Mouse (Mus musculus): ENCODE data around the gene Hist2h3c2. TPM values are rescaled to one million over a fixed set of nuclear protein-coding genes. Genes with fewer than 3 reads are reported as not detected.
A peak's percentile ranks its signal among the peaks of the same experiment; 100 is the strongest.
"Not testable (repeated sequence)": the region's sequence is repeated elsewhere in the genome, so short reads cannot be mapped to it uniquely, and the experiment has no call there.

Hist2h3c2 gene
- polyA plus RNA-seq, 1 experiment from 2014 or later: 10.6 TPM

GRCm38 (mm10) chr3:96221640-96222038 is 17.3 kb downstream of the Hist2h3c2 start:
- Histone ChIP-seq H3K36me3 (ENCODE audit: control insufficient read depth, insufficient read depth, low read length) (no peaks in the 10 kb centered on the region), H3K9me3 (ENCODE audit: control insufficient read depth, low read length) (no peaks in the 10 kb centered on the region), H3K27me3 (ENCODE audit: control insufficient read depth, insufficient read depth, low read length) (no peaks in the 10 kb centered on the region), H3K27ac (replicated peaks; ENCODE audit: low read depth, low read length) (peak overlapping the region; percentile 98), H3K4me1 (ENCODE audit: control insufficient read depth, insufficient read depth, low read length) (peaks cover 12% of the 10 kb centered on the region), H3K9ac (ENCODE audit: low read length) (peak overlapping the region; percentile 53), H3K4me3 (ENCODE audit: low read depth, low read length) (peak overlapping the region; percentile 61), H3K4me2 (ENCODE audit: low read depth, severe bottlenecking) (peak overlapping the region; percentile 59)
- DNase-seq (ENCODE audit: low spot score) (peak; percentile 45), ATAC-seq (ENCODE audit: insufficient number of reproducible peaks, low FRiP score, low TSS enrichment, low read depth) (no peak)
- WGBS: 32% methylated on average over 9 of the region's 9 CpGs

DNA sequence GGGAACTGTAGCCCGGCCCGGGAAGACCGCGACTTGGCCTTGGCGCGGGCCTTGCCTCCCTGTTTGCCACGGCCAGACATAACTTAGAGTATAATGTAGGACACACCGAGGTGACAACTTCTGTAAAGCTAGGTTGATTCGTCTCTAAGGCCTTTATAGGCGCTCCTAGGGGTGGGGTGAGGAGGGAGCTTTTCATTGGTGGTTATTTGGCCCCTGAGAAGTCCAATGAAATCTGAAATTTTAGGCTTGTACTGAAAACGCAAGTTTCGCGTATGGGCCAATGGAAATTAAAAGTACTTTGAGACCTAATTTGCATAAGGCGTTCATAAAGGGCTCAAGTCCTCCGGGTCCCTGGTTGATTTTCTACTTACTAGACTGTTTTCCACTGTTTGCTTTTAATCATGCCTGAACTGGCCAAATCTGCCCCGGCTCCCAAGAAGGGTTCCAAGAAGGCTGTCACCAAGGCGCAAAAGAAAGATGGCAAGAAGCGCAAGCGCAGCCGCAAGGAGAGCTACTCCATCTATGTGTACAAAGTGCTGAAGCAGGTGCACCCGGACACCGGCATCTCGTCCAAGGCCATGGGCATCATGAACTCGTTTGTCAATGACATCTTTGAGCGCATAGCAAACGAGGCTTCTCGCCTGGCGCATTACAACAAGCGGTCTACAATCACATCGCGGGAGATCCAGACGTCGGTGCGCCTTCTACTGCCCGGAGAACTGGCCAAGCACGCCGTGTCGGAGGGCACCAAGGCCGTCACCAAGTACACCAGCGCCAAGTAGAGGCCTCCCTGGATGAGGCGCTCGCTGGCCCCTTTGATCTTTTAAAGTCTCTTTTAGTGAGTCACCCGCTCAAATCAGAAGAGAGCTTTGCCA is 17.9 kb downstream of the Hist2h3c2 start, which contains the start of the genes Hist2h2ac and Hist2h2be:
Hist2h2ac (minus strand) TSS at position 116 of the 875 bp plus-strand sequence.
Hist2h2be (plus strand) TSS at position 355 of the 875 bp plus-strand sequence.
- Histone ChIP-seq H3K27ac (replicated peaks; ENCODE audit: low read depth, low read length) (peak within 1 kb of the TSS; percentile 98), H3K9me3 (ENCODE audit: control insufficient read depth, low read length) (no peaks in the 10 kb centered on the region), H3K27me3 (ENCODE audit: control insufficient read depth, insufficient read depth, low read length) (no peaks in the 10 kb centered on the region), H3K4me2 (ENCODE audit: low read depth, severe bottlenecking) (peak within 1 kb of the TSS; percentile 59), H3K4me3 (ENCODE audit: low read depth, low read length) (peak within 1 kb of the TSS; percentile 61), H3K4me1 (ENCODE audit: control insufficient read depth, insufficient read depth, low read length) (peaks cover 12% of the 10 kb centered on the region), H3K9ac (ENCODE audit: low read length) (peak within 1 kb of the TSS; percentile 93), H3K36me3 (ENCODE audit: control insufficient read depth, insufficient read depth, low read length) (no peaks in the 10 kb centered on the region)
- DNase-seq (ENCODE audit: low spot score) (peak; percentile 84), ATAC-seq (ENCODE audit: insufficient number of reproducible peaks, low FRiP score, low TSS enrichment, low read depth) (peak; percentile 90)
- under 1% methylated on average over 43 of the region's 43 CpGs for WGBS

DNA sequence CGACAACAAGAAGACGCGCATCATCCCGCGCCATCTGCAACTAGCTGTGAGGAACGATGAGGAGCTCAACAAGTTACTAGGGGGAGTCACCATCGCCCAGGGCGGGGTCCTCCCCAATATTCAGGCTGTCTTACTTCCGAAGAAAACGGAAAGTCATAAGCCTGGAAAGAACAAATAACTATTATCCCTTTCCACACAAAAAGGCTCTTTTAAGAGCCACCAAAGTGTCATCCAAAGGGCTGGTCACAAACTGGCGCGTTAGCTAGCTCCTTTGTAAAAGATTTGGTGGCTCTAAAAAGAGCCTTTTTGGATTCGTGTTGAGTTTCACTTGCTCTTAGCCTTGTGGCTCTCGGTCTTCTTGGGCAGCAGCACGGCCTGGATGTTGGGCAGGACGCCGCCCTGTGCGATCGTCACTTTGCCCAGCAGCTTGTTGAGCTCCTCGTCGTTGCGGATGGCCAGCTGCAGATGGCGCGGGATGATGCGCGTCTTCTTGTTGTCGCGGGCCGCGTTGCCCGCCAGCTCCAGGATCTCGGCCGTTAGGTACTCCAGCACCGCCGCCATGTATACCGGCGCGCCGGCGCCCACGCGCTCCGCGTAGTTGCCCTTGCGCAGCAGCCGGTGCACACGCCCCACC is 18.7 kb downstream of the Hist2h3c2 start:
- not testable (repeated sequence) for H3K36me3 ChIP-seq (ENCODE audit: control insufficient read depth, insufficient read depth, low read length); ATAC-seq (ENCODE audit: insufficient number of reproducible peaks, low FRiP score, low TSS enrichment, low read depth); H3K27me3 ChIP-seq (ENCODE audit: control insufficient read depth, insufficient read depth, low read length); H3K9me3 ChIP-seq (ENCODE audit: control insufficient read depth, low read length)
- Histone ChIP-seq H3K4me1 (ENCODE audit: control insufficient read depth, insufficient read depth, low read length) (peaks cover 12% of the 10 kb centered on the region), H3K4me3 (ENCODE audit: low read depth, low read length) (peak overlapping the region; percentile 61), H3K4me2 (ENCODE audit: low read depth, severe bottlenecking) (peak overlapping the region; percentile 59), H3K9ac (ENCODE audit: low read length) (peak overlapping the region; percentile 93), H3K27ac (replicated peaks; ENCODE audit: low read depth, low read length) (peak overlapping the region; percentile 98)
- WGBS: under 1% methylated on average over 26 of the region's 47 CpGs
- DNase-seq (ENCODE audit: low spot score): peak; percentile 82

DNA sequence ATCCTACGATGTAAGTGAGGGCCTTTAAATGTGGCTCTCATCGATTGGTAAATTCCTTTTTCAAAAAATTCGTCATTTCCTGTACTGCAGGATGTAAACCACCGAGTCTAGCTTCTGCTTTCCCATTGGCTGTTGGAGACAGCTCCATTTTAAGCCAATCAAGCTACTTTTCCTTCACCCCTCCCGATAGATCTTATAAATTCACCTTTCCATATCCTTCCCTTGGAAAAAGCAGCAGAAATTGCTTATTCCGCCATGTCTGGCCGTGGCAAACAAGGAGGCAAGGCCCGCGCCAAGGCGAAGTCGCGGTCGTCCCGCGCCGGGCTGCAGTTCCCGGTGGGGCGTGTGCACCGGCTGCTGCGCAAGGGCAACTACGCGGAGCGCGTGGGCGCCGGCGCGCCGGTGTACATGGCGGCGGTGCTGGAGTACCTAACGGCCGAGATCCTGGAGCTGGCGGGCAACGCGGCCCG is 19.2 kb downstream of the Hist2h3c2 start, which contains the start of the genes Bola1 and Hist2h2ab:
Bola1 (minus strand) TSS at position 49 of the 470 bp plus-strand sequence.
Hist2h2ab (plus strand) TSS at position 205 of the 470 bp plus-strand sequence.
- WGBS: under 1% methylated on average over 37 of the region's 37 CpGs
- peak within 1 kb of the TSS; percentile 93 for H3K9ac ChIP-seq (ENCODE audit: low read length)
- no peak for DNase-seq (ENCODE audit: low spot score)

DNA sequence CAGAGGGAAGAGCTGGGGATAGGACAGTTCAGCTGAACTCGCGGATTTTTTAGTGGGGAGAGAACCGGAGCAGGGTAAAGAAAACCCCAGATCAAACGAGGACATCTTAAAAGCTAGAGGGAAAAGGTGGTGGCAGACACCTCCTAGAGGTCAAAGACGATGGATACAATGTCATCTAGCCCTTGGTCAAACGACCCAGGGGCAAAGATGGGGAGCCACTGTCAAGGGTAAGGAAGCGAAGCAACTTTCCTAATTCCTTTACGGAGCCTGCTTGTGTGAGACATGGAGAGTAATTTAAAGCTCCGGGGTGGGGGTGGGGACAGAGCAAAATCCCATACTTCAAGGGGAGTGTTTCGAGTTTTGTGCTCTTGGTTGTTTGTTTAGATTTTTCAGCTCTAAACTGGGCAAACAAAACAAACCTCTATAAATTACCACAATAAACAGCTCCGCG is 19.7 kb downstream of the Hist2h3c2 start:
- DNase-seq (ENCODE audit: low spot score): peak; percentile 67
- peaks cover 12% of the 10 kb centered on the region for H3K4me1 ChIP-seq (ENCODE audit: control insufficient read depth, insufficient read depth, low read length)
- no peaks in the 10 kb centered on the region for H3K36me3 ChIP-seq (ENCODE audit: control insufficient read depth, insufficient read depth, low read length)
- H3K9me3 ChIP-seq (ENCODE audit: control insufficient read depth, low read length): no peaks in the 10 kb centered on the region
- under 1% methylated on average over 12 of the region's 12 CpGs for WGBS
- peak; percentile 2; the same call in 1 of the 2 replicates for ATAC-seq (ENCODE audit: insufficient number of reproducible peaks, low FRiP score, low TSS enrichment, low read depth)
- H3K4me3 ChIP-seq (ENCODE audit: low read depth, low read length): peak overlapping the region; percentile 61
- H3K27me3 ChIP-seq (ENCODE audit: control insufficient read depth, insufficient read depth, low read length): no peaks in the 10 kb centered on the region
- H3K9ac ChIP-seq (ENCODE audit: low read length): peak overlapping the region; percentile 47
- peak overlapping the region; percentile 59 for H3K4me2 ChIP-seq (ENCODE audit: low read depth, severe bottlenecking)
- H3K27ac ChIP-seq (replicated peaks; ENCODE audit: low read depth, low read length): peak overlapping the region; percentile 98

More for the DNA sequence above, 19.2 kb downstream of the Hist2h3c2 start, which contains the start of the genes Bola1 and Hist2h2ab:
- H3K27me3 ChIP-seq (ENCODE audit: control insufficient read depth, insufficient read depth, low read length): no peaks in the 10 kb centered on the region
- H3K27ac ChIP-seq (replicated peaks; ENCODE audit: low read depth, low read length): peak within 1 kb of the TSS; percentile 98
- H3K36me3 ChIP-seq (ENCODE audit: control insufficient read depth, insufficient read depth, low read length): no peaks in the 10 kb centered on the region
- H3K4me2 ChIP-seq (ENCODE audit: low read depth, severe bottlenecking): peak within 1 kb of the TSS; percentile 59
- H3K9me3 ChIP-seq (ENCODE audit: control insufficient read depth, low read length): no peaks in the 10 kb centered on the region
- ATAC-seq (ENCODE audit: insufficient number of reproducible peaks, low FRiP score, low TSS enrichment, low read depth): peak; percentile 88
- peaks cover 12% of the 10 kb centered on the region for H3K4me1 ChIP-seq (ENCODE audit: control insufficient read depth, insufficient read depth, low read length)
- H3K4me3 ChIP-seq (ENCODE audit: low read depth, low read length): peak within 1 kb of the TSS; percentile 61

- Histone ChIP-seq H3K36me3 (ENCODE audit: control insufficient read depth, insufficient read depth, low read length) (no peaks in the 10 kb centered on the region), H3K4me2 (ENCODE audit: low read depth, severe bottlenecking) (no peak overlapping the region), H3K9me3 (ENCODE audit: control insufficient read depth, low read length) (no peaks in the 10 kb centered on the region), H3K4me1 (ENCODE audit: control insufficient read depth, insufficient read depth, low read length) (no peaks in the 10 kb centered on the region), H3K4me3 (ENCODE audit: low read depth, low read length) (no peak overlapping the region), H3K27ac (replicated peaks; ENCODE audit: low read depth, low read length) (no peak overlapping the region), H3K9ac (ENCODE audit: low read length) (no peak overlapping the region), H3K27me3 (ENCODE audit: control insufficient read depth, insufficient read depth, low read length) (no peaks in the 10 kb centered on the region)
- ATAC-seq (ENCODE audit: insufficient number of reproducible peaks, low FRiP score, low TSS enrichment, low read depth): no peak
- WGBS: 28% methylated on average over 15 of the region's 15 CpGs
- DNase-seq (ENCODE audit: low spot score): peak; percentile 36
Observed at GRCm38 (mm10) chr3:96209242-96209641, 29.7 kb downstream of the Hist2h3c2 start.

GRCm38 (mm10) chr3:96207819-96208218 is 31.1 kb downstream of the Hist2h3c2 start:
- no peaks in the 10 kb centered on the region for H3K4me1 ChIP-seq (ENCODE audit: control insufficient read depth, insufficient read depth, low read length)

DNA sequence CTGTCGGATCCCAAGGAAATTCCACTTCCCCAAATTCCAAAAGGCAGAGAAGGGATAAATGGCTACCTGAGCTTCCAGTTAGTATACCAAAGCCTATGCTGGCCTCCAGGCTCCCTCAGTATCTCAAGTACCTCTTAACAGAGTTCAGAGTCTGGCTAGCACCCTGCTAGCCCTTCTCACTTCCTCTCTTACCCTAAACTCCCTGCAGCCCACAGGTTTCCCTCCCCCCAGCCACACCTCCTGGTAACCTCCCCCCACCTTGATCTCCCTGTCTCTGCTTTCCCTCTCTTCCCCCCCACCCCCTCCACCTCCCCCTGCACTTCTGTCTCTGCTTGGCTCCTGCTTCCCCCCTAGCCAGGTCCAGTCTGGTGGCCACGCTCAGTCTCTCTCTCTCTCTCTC is 39.2 kb downstream of the Hist2h3c2 start:
- no peaks in the 10 kb centered on the region for H3K36me3 ChIP-seq (ENCODE audit: control insufficient read depth, insufficient read depth, low read length)
- peaks cover 4% of the 10 kb centered on the region; the same call in 1 of the 2 replicates for H3K4me1 ChIP-seq (ENCODE audit: control insufficient read depth, insufficient read depth, low read length)
- H3K4me3 ChIP-seq (ENCODE audit: low read depth, low read length): no peak overlapping the region
- H3K27ac ChIP-seq (replicated peaks; ENCODE audit: low read depth, low read length): no peak overlapping the region
- H3K4me2 ChIP-seq (ENCODE audit: low read depth, severe bottlenecking): no peak overlapping the region
- 61% methylated on average over 2 of the region's 2 CpGs for WGBS
- no peaks in the 10 kb centered on the region for H3K27me3 ChIP-seq (ENCODE audit: control insufficient read depth, insufficient read depth, low read length)
- no peak overlapping the region for H3K9ac ChIP-seq (ENCODE audit: low read length)
- ATAC-seq (ENCODE audit: insufficient number of reproducible peaks, low FRiP score, low TSS enrichment, low read depth): no peak
- H3K9me3 ChIP-seq (ENCODE audit: control insufficient read depth, low read length): no peaks in the 10 kb centered on the region
- DNase-seq (ENCODE audit: low spot score): no peak

More at GRCm38 (mm10) chr3:96207819-96208218, 31.1 kb downstream of the Hist2h3c2 start:
- no peak overlapping the region for H3K4me3 ChIP-seq (ENCODE audit: low read depth, low read length)
- no peak overlapping the region for H3K27ac ChIP-seq (replicated peaks; ENCODE audit: low read depth, low read length)
- no peak overlapping the region for H3K9ac ChIP-seq (ENCODE audit: low read length)
- no peak overlapping the region for H3K4me2 ChIP-seq (ENCODE audit: low read depth, severe bottlenecking)
- DNase-seq (ENCODE audit: low spot score) (no peak), ATAC-seq (ENCODE audit: insufficient number of reproducible peaks, low FRiP score, low TSS enrichment, low read depth) (no peak)
- WGBS: 77% methylated on average over 3 of the region's 3 CpGs
- H3K36me3 ChIP-seq (ENCODE audit: control insufficient read depth, insufficient read depth, low read length): no peaks in the 10 kb centered on the region
- H3K27me3 ChIP-seq (ENCODE audit: control insufficient read depth, insufficient read depth, low read length): no peaks in the 10 kb centered on the region
- no peaks in the 10 kb centered on the region for H3K9me3 ChIP-seq (ENCODE audit: control insufficient read depth, low read length)
